Mouse (Mus musculus): ENCODE data around the gene Slc2a9.

Gene Slc2a9

DNA sequence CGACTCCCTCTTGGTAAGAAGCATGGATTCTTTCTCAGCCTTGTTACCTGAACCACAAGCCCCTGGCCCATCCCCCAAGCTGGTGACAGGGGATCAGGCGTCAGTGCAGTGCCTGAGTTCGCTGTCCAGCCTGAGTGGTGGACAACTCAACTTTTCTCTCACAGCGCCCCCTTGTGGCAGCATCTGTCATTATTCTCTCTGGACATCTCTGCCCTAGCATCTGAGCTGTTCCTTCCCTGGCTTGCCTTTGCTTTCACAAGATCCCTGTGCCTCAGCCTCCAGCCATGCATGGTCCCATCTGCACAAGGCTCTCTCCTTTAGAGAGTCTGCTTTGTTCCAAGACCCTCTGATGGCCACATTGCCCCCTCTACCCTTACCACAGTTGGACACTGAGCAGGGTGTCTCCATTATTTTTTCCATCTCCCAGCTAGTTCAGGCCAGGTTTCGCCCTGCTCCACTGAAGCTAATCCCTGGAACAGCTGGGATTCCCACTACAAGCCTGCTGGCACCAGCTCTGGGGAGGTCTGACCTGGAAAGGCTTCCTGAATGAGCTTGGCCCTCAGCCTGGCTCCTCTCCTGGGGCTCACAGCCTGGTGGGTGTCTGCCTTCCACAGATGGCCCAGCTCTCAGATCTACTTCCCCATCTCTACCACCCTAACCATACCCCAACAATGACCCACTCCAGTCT lies 32.9 kb downstream of the Slc2a9 start:
- no peak for DNase-seq (ENCODE audit: low read depth, low spot score)

DNA sequence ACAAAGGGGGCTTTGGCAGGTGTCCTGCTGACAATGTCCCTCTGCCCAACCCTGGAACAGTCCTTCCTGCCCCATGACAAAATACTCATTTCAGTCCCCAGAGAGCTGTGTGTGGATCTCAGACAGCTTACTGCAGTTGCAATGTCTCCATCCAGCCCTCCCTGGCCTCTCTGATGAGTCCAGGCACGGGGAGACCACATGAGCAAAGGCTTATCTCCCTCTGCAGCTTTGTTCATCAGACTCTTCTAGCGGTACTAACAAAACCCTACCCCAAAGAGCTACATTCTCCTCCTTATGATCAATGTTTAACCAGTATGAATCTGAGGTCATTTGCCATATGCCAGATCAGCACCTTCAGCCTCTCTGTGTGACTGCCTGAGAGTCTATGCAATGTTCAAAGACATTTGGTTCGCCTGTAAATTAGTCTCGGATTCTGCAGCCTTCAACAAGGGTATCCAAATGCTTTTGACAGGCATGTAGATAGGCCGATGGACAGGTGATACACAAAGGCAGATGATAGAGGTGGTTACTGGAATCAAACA lies 36.3 kb downstream of the Slc2a9 start:
- DNase-seq (ENCODE audit: low read depth, low spot score), result no peak

DNA sequence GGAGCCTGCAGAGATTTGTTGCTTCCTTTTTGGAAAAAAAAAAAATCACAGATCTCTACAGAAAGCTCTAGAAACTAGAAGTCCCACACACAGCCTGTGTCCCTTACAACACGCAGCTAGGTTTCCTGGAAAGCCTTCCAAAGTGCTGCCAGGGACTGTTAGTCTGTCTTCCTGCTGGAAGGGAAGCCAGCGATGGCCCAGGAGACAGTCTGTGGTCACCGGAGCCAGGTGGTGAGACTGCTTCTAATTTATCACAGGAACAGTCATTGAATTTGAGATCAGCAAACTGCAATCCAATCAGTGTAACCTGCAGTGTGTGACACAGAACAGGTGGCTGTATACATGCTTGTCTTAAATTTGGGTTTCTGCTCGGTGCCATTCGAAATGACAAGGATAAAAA lies 41.7 kb downstream of the Slc2a9 start:
- no peak for DNase-seq (ENCODE audit: low read depth, low spot score)

DNA sequence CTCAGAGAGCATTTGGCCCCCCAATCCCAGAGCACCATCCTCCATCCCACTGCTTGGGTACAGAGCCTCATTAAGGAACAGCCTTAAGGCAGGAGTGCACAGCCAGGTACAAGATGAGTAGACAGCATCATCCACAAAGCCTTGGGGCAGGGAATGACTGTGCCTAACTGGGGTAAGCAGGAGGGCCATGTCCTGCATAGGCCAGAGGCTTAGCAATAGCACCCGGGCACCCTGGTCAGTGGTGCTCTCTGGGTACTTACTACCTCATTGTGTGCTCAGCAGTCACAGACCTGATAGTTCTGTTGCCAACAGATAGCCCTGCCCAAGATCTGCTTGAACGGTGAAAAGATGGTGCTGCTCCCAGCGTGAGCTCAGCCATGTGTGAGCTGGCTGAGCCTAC lies 52.0 kb downstream of the Slc2a9 start:
- no peak for DNase-seq (ENCODE audit: low read depth, low spot score)

DNA sequence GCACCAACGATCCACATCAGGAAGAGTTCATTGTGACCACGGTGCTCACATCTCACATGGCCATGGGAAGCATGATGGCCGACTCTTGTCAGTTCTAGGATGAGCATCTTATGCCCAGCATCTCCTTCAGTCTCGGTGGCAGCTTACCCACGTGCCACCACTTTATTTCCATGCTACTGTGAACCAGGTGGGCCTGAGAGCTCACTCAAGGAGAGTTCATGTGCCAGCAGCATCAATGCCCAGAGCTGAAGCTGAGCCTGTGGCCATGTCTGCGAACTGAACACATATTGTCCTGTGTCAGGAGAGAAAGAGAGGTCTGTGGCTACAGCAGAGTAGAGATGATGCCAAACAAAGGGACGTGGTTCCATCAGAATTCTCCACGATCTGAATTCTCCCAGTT lies 53.3 kb downstream of the Slc2a9 start:
- no peak for DNase-seq (ENCODE audit: low read depth, low spot score)

DNA sequence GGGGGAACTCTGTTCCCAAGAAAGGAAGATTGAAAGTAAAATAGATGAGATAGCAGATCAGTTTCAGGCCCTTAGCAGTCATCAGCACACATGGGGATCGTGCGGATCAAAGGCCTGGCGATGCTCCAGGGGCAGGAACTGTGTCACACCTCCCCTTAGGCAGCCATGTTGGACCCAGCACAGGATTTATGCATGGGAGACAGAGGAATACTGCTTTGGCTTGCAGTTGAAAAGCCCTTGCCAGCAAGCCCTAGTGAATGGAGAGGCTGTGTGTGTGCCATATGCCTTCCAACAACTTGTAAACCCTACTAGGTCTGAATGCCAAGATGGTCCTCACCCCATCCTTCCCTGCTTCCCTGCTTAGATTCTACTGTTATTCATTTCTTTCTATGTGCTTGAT lies 54.8 kb downstream of the Slc2a9 start:
- DNase-seq (ENCODE audit: low read depth, low spot score), result no peak

DNA sequence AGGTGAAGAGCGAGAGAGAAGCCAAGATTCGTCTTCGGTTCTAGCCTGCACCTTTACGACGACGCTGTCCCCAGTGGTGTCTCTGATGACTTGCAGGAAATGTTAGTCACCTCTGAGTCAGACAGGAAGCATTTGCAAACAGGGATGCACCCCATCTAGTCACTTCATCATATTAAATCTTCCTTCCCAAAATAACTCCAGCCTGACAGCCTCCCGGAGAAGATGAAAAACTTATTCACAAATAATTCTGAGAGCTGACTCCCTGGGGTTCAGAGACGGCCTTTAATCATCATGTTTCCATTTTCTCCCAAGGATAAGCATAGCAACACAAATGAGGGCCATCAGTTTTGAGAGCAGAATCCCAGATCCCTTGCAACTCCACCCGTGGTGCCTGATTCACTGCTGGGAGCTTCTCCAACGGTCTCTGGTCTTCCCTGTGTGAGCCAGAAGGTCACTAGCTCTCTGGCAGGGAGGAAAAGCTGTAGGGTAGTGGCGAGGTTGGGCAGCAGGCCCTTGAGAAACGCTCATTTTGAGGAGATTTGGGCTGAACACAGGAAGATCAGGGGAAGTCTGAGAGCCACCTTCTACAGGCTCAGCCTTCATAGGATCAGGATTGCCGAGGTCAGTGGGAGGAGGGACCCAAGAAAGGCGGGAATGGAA lies 56.5 kb downstream of the Slc2a9 start:
- no peak for DNase-seq (ENCODE audit: low read depth, low spot score)

DNA sequence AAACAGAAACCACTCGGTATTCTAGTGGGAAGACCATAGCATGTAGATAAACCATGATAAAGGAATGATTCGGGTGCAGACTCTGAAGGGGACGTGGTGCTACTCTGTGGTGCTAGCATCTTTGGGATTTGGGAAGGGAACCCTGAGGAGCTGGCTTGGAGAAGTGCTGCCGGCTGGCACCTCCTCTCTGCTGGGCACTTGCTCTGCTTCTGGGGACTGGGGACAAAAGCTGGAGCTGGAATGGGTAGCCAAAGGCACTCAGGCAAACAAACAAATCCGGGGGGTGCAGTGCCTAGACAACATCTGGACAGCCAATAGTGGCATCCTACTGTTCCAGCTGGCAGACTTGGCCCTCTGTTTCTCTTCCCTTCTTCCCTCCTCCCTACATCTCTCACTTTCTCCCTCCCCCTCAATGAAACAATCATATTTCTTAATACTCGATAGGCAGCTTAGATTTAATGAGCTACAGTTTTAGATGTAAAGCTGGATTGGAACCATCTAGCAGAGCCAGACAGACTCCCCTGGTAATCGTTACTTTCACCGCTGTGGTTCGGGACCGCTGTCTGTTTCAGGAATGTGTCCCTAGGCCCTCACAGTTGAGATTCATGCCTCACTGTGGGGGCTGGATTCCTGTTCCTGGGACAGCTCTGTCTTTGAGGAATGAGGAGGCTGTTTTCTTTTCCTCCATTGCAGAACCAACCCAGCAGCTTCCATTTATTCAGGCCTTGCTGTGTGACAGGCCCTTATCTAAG lies 61.7 kb downstream of the Slc2a9 start:
- DNase-seq (ENCODE audit: low read depth, low spot score), result no peak

DNA sequence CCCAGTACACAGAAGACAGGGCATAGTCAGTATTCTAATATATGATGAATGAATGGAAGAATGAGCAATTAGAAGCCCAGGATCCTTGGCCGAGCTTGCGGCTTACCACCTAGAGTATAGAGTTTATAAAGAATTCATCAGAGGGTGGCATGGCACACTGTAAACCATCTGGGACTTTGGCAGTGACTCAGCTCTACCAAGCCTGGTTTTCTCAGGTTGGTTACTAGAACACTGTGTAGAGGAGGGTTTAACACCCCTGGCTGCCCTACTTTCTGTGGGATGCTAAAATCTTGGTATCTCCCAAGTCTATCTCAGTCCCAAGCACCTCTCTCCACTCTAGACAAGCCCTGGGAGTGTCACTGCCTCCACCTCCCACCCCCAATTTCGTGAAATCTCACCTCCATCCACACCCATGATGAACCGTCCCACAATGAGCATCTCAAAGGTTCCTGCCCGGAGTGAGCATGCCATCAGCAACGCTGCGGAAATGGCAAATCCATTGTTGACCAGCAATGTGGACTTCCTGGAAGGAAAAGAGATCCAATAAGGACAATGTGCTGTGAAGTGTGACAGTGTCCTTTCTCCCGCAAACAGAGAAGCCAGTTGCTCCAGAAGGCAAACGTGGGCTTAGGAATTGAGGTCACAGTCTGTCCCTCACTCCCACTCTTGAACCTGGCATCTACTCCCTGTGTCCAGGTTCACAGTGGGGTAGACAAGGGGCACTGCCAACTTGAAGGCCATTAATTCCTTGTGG lies 62.5 kb downstream of the Slc2a9 start:
- DNase-seq (ENCODE audit: low read depth, low spot score), result no peak

DNA sequence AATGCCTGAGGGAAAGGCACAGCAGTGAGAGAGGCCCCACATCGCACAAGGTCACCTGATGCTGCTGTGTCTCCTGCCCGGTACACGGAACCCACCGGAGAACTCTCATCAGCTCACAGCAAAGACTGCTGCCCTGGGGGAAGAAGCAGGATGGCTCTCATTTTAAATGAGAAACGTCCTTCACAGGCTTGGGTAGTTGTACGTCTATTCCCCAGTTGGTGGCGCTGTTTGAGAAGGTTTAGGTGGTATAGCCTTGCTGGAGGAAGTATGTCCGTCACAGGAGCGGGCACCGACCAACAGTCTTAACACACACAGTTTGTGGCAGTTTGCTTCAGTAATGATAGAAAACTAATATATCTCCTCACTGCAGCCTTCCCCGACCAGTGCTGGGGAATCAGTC lies 66.3 kb downstream of the Slc2a9 start:
- DNase-seq (ENCODE audit: low read depth, low spot score), result no peak

DNA sequence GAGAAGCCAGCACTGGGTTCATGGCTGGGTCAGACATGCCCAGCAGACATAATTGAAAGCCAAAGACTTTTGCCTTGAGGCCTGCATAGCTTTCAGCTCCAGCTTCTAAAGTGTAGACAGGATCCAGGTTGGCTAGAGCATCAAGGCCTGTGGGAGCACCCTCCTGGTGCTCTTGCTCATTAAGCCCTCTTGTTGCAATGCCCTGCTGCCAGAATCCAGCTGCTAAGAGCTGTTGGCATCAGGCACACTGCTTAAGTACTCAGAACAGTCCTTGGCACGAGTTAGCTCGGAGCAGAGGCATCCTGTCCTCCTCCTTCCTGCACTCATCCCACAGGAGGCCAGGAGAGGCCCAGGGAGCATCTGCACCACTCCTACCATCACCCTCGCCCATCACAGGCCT lies 68.1 kb downstream of the Slc2a9 start:
- no peak for DNase-seq (ENCODE audit: low read depth, low spot score)

DNA sequence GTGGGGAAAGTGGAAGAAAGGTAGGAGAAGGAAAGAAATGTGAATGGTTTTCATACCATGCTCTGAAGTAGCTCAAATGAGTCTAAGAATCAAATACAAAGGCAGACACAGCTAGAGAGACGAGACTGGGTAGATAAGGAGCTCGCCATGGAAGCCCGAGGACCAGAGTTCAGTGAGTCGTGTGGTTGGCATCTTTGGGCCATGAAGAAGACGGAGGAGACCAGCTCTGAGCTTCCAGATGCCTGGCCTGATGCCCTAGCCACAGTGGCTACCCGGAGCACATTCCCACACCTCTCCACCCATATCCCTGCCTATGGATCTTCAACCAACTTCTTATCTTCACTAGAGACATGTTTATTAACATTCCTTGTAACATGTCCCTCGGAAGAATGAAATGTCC lies 71.7 kb downstream of the Slc2a9 start:
- no peak for DNase-seq (ENCODE audit: low read depth, low spot score)

DNA sequence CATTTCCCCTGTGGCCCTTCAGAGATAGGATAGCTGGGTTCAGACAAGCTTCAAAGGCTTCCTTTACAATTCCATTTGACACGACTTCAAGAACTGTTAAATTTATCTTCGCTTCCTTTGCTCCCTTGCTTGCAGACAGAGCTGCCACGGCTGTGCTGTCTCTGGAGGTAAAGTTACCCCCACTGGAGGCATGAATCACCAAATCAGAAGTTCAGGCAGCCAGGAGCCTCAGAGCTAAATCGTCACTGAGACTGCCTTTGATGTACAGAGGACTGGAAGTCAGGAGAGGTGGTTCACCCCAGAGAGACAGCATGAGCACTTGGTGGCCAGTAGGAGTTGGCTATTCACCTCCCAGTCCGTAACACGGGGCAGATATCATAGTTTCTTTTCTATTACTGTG lies 73.8 kb downstream of the Slc2a9 start:
- no peak for DNase-seq (ENCODE audit: low read depth, low spot score)

DNA sequence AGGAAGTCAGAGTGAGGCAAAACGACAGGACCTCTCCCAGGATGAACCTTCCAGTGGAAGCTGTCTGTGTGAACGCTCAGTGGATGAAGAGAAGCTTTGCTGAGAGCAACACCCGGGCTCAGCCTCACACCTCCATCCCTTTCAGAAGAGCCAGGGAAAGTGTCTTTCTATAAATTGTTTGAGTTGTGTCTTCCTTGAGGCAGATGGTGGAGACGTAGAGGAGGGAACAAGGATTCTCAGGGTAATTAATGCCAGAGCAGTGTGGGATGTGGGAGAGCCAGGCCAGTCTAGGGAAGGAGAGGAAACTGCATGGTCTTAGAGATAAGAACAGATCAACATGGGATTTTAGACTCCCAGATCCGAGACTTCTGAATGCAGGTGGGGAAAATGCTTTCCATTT lies 75.2 kb downstream of the Slc2a9 start:
- no peak for DNase-seq (ENCODE audit: low read depth, low spot score)

DNA sequence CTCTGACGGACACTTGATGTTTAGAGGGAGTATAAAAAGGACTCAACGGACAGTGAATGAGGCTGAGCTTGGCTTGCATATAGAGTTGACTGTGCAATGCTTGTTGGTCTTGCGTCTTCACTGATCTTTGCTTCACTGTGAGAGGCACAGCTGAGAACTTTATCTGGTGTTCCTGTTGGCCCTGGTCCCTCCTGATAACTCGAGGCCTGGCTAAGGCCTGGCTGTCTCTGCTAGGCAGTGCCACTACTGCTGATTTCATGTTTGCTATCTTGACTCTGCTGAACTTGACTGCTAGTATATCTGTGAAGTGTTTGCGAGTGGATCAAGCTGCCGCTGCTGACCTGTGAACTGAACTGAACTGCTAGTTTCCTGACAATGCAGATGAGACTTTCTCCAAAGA lies 77.4 kb downstream of the Slc2a9 start:
- no peak for DNase-seq (ENCODE audit: low read depth, low spot score)

DNA sequence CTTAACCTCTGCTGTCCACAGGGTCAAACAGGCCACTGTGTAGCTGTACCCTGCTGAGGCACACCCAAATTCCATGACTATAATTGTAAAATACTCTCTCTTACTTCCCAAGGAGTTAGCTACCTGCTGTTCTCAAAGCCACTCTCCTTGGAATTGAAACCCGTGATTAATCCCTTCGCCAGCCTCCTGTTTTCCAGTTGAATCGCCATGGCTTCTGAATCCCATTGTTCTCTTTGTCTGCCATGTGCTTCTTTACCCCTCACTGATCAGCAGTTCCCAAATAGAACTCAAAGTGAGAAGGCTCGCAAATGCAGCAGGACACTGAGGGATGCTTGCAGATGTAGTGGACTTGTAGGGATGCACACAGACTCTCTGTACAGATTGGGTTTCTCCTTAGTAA lies 80.5 kb downstream of the Slc2a9 start:
- no peak for DNase-seq (ENCODE audit: low read depth, low spot score)

DNA sequence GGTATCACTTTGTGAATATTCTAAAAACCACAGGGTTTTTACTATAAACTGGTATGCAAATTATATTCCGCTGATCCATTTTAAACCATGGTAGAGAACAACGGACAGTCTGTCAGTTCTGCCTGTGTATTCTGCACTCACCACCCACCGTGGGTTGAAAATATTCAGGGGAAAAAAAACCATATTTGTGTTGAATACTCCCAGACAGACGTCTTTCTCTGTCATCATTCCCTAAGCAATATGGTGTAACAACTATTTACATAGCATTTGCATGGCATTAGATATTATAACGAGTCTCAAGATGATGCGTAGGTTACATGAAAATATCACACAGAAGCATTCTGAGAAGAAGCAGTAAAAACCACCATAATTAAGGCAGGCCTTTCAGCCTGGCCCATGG lies 84.1 kb downstream of the Slc2a9 start:
- no peak for DNase-seq (ENCODE audit: low read depth, low spot score)

DNA sequence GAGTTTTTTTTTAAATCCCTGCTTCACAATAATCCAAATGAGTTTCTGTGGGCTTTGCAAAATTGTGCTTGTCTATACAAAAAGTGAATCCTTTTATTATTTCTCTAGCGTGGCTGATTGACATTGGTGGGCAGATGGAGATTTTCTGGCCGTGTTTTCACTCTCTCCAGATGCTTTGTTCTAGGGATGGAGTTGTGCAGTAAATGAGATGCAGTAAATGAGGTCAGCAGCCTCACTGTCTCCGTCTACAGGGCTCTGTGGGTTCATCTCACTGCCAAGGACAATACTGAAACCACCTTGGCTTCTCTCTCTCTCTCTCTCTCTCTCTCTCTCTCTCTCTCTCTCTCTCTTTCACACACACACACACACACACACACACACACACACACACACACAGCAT lies 99.3 kb downstream of the Slc2a9 start:
- no peak for DNase-seq (ENCODE audit: low read depth, low spot score)

DNA sequence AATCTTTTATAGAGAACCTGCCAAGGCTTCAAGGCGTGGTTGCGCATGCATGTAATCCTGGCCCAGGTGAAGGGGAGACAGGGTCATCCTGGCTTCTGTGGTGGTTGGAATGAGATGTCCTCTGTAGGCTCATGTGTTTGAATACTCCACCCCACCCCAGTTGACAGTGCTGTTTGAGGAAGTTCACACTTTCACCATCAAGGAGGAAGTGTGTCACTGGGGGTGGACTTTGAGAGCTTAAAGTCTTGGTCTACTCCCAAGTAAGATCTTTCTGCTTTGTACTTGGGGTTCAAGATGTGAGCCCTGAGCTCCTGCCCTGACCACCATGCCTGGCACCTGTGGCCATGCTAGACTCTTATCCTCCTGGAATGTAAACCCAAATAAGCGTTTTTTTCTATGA lies 100.7 kb downstream of the Slc2a9 start:
- DNase-seq (ENCODE audit: low read depth, low spot score), result no peak

DNA sequence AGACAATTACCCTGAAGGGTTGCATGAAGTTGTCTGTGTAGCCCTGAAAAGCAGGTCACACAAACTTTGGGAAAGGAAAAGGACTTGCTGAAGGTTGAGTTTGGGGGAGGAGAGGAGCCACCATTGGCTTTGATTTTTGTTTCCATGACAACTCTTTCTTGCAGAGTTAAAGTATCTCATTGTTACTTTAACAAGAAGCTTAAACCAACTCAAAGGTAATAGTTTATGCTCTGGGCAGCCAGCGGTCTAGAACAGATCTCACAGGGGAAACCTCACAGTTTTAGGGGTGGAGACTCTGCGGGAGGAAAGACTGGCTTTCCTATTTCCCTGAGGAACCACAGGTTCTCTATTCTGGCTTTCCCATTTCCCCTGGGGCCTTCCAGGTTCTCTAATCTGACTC lies 114.1 kb downstream of the Slc2a9 start:
- no peak for DNase-seq (ENCODE audit: low read depth, low spot score)

DNA sequence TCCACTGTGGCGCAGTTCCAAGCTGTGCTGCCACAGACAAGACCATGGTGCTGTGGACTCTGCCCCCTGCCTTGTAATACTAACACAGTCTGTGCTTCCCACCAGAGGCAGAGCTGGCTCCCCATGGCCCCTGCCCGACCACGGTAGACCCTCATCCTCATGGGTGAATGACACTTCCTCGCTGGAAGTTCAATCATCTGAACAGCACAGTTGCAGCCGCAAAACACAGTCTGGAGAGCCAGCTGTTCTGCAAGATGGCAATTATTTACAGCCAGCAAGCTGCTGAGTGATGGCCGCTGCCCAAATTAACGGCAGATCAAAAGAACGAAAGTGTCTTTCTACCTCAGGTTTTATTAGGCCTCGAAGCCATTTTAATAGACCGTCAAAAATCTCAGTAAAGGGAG lies 114.5 kb downstream of the Slc2a9 start:
- no peak for DNase-seq (ENCODE audit: low read depth, low spot score)

DNA sequence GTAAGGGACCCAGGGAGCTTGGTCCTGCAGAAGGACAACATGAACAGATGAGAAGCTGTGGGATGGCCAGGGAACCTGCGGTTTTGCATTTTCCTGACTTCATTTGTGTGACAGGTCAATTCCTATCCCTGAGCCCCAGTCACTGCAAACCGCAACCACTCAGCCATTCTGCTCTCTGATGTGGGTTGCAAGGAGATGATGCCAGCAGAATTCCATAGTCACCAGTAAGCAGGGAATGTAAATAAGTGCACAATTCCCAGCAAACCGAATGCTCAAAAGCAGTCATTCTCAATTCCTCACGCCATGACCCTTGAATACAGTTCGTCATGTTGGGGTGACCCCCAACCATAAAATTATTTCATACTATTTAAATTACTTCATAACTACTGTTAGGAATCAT lies 123.0 kb downstream of the Slc2a9 start:
- no peak for DNase-seq (ENCODE audit: low read depth, low spot score)
